Mouse (Mus musculus): ENCODE results near the gene Tubb5. TPM values are rescaled to one million over a fixed set of nuclear protein-coding genes. Genes with fewer than 3 reads are reported as not detected.

Gene Tubb5
- total RNA-seq, 2 experiments from 2014 or later = 351 to 404 TPM

- peak; percentile 90 for DNase-seq
These were observed 8.4 kb downstream of the Tubb5 start for GRCm38 (mm10) chr17:35829737-35830136.

DNA sequence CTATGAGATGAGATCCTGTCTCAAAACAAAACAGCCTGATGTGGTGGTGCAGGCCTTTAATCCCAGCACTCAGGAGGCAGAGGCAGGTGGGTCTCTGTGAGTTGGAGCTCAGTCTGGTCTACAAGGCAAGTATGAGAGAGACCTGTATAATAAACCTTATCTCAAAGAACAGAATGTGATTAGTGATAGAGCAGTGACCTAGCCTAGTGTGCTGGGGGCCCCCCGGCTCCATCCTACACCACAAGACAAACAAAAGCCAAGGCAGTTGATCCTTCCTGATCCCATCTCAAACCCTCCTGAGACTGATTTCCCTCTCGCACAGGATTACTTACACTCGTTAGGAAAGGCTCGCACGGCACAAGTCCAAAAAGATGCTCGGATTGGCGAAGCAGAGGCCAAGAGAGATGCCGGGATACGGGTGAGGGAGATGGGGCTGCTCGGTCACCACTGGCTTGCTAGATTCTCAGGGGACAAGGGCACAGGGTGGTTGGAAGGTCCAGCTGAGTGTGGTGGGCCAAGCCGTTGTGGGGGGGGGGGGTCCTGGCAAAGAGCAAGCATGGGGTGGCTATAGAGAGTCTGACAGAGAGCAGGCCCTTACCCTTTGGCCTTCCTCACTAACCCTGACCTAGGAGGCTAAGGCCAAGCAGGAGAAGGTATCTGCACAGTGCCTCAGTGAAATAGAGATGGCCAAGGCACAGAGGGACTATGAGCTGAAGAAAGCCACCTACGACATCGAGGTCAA lies 12.8 kb downstream of the Tubb5 start:
- DNase-seq = no peak

DNA sequence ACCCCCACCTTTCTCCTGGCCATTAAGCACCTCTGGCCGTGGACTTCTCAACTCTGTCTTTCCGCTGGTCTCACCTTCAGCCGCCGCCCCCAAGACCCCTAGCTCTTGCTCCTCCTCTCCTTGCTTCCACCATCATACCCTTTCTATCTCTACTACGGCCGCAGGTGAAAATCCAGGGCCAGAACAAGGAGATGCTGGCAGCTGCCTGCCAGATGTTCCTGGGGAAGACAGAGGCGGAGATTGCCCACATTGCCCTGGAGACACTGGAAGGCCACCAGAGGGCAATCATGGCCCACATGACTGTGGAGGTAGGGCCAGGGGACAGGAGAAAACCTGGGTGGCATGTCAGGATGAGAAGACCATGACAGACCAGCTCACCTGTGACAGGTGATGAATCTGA lies 13.7 kb downstream of the Tubb5 start:
- no peak for DNase-seq

- DNase-seq = peak; percentile 90
These were observed 14.9 kb downstream of the Tubb5 start, which contains the start of gene Flot1 for GRCm38 (mm10) chr17:35822964-35823937. Gene Flot1, plus strand, starts transcription at chr17:35823230.

DNA sequence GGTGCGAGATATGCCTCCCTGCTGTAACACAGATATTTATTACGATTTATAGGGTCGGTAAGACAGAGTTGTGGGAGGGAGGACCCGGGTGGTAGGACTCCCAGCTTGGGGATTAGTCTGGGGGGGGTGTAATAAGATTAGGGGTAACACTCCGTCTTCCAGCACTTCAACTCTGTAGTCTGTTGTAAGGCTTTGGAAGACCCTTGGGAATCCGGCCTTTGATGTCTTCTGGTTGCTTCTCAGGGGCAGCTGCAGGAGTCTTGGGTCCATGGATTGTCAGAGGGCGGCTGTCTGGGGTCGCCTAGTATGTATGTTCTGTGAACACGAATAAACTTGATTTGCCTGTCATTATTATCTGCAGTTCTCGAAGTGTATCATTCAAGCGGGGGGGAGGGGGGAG lies 15.5 kb downstream of the Tubb5 start:
- no peak for DNase-seq

- peak; percentile 89 for DNase-seq
These were observed 16.4 kb downstream of the Tubb5 start, which contains the start of gene Ier3 for GRCm38 (mm10) chr17:35821439-35822430. Gene Ier3, plus strand, starts transcription at chr17:35821684.

DNA sequence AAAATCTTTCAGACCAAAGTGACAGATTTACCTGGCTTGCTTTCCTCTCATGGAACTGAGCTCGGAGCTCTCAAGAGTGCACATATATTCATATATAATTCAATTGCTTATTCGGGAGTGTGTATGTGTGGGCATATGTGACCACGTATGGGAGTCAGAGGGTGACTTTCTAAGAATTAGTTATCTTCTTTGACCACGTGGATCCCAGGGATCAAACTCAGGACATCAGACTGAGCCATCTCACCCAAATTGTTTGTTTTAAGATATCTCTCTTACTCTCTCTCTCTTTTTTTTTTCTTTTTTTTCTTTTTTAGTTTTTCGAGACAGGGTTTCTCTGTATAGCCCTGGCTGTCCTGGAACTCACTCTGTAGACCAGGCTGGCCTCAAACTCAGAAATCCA lies 18.0 kb downstream of the Tubb5 start:
- DNase-seq = no peak

GRCm38 (mm10) chr17:35817226-35817625 lies 20.9 kb downstream of the Tubb5 start:
- DNase-seq = no peak

- DNase-seq = no peak
These were observed 21.4 kb downstream of the Tubb5 start for GRCm38 (mm10) chr17:35816686-35817085.

DNA sequence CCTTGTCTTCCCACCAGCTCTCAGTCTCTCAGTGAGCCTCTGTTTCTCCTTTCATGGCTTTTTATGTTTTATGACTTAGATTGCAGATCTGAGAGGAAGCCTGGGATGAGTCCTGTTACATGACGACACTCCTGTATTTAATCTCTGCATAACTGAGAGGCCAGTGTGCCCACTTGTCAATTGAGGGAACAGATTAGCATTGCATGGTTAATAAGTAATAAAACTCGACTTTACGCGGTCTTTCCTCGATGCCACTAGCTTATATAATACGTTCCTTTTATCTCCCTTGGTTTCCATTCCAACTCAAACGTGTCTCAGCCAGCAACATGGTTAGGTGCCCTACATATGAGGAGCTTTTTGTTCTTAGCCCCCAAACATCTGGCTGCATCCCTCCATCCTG lies 22.3 kb downstream of the Tubb5 start:
- no peak for DNase-seq

- DNase-seq = no peak
These were observed 23.4 kb downstream of the Tubb5 start for GRCm38 (mm10) chr17:35814678-35815077.

GRCm38 (mm10) chr17:35813653-35814052 lies 24.5 kb downstream of the Tubb5 start:
- DNase-seq = no peak

GRCm38 (mm10) chr17:35813245-35813647 lies 24.9 kb downstream of the Tubb5 start:
- peak; percentile 93 for DNase-seq

DNA sequence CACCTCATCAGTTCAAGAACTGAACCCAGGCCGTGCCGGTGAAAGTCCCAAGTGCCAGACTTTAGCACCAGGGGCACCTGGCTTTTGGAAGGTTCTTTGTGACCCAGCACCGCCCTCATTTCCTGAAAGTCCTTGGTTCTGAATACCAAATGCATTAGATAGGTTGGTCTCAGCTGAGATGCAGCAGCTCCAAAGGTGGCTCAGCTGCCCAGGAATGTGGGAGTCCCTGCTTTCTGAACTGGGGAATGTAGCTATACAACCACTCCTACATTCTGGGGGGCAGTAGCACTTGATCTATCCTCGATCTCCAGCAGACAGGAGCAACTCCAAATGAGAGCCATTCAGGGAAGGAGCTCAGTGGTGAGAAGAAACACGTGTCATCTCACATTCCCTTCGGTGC lies 25.4 kb downstream of the Tubb5 start:
- no peak for DNase-seq

- DNase-seq = no peak
These were observed 25.8 kb downstream of the Tubb5 start for GRCm38 (mm10) chr17:35812307-35812706.

DNA sequence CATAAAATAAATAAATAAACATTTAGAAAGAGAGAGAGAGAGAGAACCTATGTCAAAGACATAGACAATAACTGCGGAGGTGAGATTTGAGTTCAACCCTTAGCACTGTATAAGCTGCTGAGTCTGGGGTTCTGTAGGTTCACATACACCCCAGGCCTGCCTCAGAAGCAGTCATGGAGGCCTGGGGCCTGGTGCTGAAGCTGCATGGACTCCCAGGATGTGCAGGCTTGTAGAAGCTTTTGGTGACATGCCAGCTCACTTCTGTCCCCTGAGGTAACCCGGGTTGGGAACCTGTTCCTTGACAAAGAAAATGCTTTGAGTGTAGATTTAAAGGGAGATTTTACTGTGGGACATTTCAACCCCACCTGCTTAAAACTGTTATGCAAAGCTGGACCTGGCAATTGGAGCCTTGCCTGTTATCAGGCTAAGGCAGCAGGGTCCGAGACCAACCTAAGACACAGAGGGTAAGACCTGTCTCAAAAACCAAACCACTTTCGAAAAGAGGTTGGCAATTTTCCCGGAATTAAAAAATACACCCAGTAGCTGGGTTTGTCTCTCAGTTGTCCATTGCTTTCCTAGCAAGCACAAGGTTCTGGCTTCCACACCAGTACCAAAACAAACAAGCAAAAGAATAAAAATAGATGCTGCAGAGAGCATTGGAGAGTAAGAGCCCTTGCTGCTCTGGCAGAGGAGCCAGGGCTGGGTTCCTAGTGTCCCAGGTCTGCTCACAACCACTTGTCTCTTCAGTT lies 27.0 kb downstream of the Tubb5 start:
- no peak for DNase-seq

GRCm38 (mm10) chr17:35809395-35809794 lies 28.7 kb downstream of the Tubb5 start:
- no peak for DNase-seq

- DNase-seq = peak; percentile 73
These were observed 30.0 kb downstream of the Tubb5 start for GRCm38 (mm10) chr17:35808073-35808472.

GRCm38 (mm10) chr17:35803858-35804399 lies 34.2 kb downstream of the Tubb5 start:
- peak; percentile 22 for DNase-seq

- DNase-seq = no peak
These were observed 35.1 kb downstream of the Tubb5 start for GRCm38 (mm10) chr17:35803020-35803419.

DNA sequence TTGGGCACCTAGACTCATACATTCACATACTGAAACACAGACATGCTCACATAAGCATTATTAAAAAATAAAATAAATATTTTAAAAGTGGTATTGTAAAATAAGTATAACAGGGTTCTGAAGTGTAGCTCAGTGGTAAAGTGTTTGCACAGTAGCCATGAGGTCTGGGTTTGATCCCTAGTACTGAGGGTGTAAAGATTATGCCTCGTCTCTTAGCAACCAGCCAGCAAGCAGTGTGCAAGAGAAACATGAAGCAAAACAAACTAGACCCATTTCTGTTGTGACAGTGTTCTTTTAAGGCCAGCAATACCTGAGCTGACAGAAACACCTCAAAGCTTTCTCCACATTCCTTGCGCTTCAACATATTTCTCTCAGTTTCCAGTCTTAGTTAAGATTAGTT lies 37.2 kb downstream of the Tubb5 start:
- no peak for DNase-seq
